Mouse (Mus musculus) megakaryocyte, embryonic 14.5 days (primary cell): ENCODE results near the gene Iqch. TPM values are rescaled to one million over a fixed set of nuclear protein-coding genes. Genes with fewer than 3 reads are reported as not detected.

Experiments
- H3K27me3 ChIP-seq: replicated peaks from 2 replicates; pipeline ENCODE3; 2012; ENCODE audit warnings: inconsistent platforms
- H3K36me3 ChIP-seq: replicated peaks from 2 replicates; pipeline ENCODE3; 2012; ENCODE audit warnings: low read length, inconsistent platforms, mixed read lengths
- H3K4me1 ChIP-seq: 2 replicates; pipeline ENCODE4 v1.6.1; 2012; ENCODE audit warnings: inconsistent platforms
- H3K4me3 ChIP-seq: replicated peaks from 2 replicates; pipeline ENCODE3; 2012; ENCODE audit warnings: moderate library complexity, mild to moderate bottlenecking, inconsistent platforms
- H3K9me3 ChIP-seq: 2 replicates; pipeline ENCODE4 v1.6.1; 2012; ENCODE audit warnings: inconsistent platforms
- FLI1 ChIP-seq: IDR thresholded peaks from 2 replicates; pipeline ENCODE4 v1.6.1; 2012; ENCODE audit warnings: low read length, inconsistent platforms, mixed read lengths
- GATA1 ChIP-seq: IDR thresholded peaks from 3 replicates; pipeline ENCODE4 v1.6.1; 2012; ENCODE audit warnings: mixed read lengths, low read length, inconsistent platforms, borderline replicate concordance
- polyA plus RNA-seq: library from polyadenylated mRNA; stranded (reverse); fragments of >175 nt; gene quantifications from 2 replicates; pipeline ENCODE4 v1.2.3, GENCODE M21; 2012; ENCODE audit warnings: low replicate concordance; ENCODE audit not compliant: insufficient read depth

Gene Iqch
- polyA plus RNA-seq, 1 experiment: not detected

GRCm38 (mm10) chr9:63613569-63613968 is 11.3 kb upstream of the Iqch start:
- TF ChIP-seq FLI1 (no peak), GATA1 (no peak)
- Histone ChIP-seq H3K27me3 (no peaks in the 10 kb centered on the region), H3K9me3 (no peaks in the 10 kb centered on the region), H3K4me1 (peaks cover 71% of the 10 kb centered on the region), H3K36me3 (peaks cover 65% of the 10 kb centered on the region), H3K4me3 (peak overlapping the region; percentile 46)

GRCm38 (mm10) chr9:63612565-63613515 is 10.5 kb upstream of the Iqch start:
- H3K9me3 ChIP-seq: no peaks in the 10 kb centered on the region
- peak overlapping the region; percentile 81 for H3K4me3 ChIP-seq
- peaks cover 65% of the 10 kb centered on the region for H3K36me3 ChIP-seq
- TF ChIP-seq FLI1 (no peak), GATA1 (no peak)
- peaks cover 78% of the 10 kb centered on the region for H3K4me1 ChIP-seq
- H3K27me3 ChIP-seq: no peaks in the 10 kb centered on the region

GRCm38 (mm10) chr9:63611967-63612366 is 9.7 kb upstream of the Iqch start:
- Histone ChIP-seq H3K27me3 (no peaks in the 10 kb centered on the region), H3K9me3 (no peaks in the 10 kb centered on the region), H3K36me3 (peaks cover 61% of the 10 kb centered on the region), H3K4me1 (peaks cover 85% of the 10 kb centered on the region), H3K4me3 (peak overlapping the region; percentile 81)
- TF ChIP-seq FLI1: no peak
- no peak for TF ChIP-seq GATA1

- Histone ChIP-seq H3K27me3 (no peaks in the 10 kb centered on the region), H3K9me3 (no peaks in the 10 kb centered on the region), H3K4me1 (peaks cover 95% of the 10 kb centered on the region), H3K4me3 (peak overlapping the region; percentile 88), H3K36me3 (peaks cover 56% of the 10 kb centered on the region)
- TF ChIP-seq GATA1 (no peak), FLI1 (no peak)
Measured at GRCm38 (mm10) chr9:63610841-63611366, 8.6 kb upstream of the Iqch start.

- H3K4me3 ChIP-seq: peak overlapping the region; percentile 88
- no peak for TF ChIP-seq GATA1
- TF ChIP-seq FLI1: no peak
- peaks cover 95% of the 10 kb centered on the region for H3K4me1 ChIP-seq
- H3K9me3 ChIP-seq: no peaks in the 10 kb centered on the region
- H3K27me3 ChIP-seq: no peaks in the 10 kb centered on the region
- peaks cover 59% of the 10 kb centered on the region for H3K36me3 ChIP-seq
Measured at GRCm38 (mm10) chr9:63610231-63610630, 7.9 kb upstream of the Iqch start.

- no peaks in the 10 kb centered on the region for H3K9me3 ChIP-seq
- no peak for TF ChIP-seq GATA1
- TF ChIP-seq FLI1: no peak
- H3K36me3 ChIP-seq: peaks cover 56% of the 10 kb centered on the region
- no peaks in the 10 kb centered on the region for H3K27me3 ChIP-seq
- H3K4me3 ChIP-seq: peak overlapping the region; percentile 74
- H3K4me1 ChIP-seq: peaks cover 95% of the 10 kb centered on the region
Measured at GRCm38 (mm10) chr9:63609776-63610175, 7.5 kb upstream of the Iqch start.

GRCm38 (mm10) chr9:63609246-63609645 is 7.0 kb upstream of the Iqch start:
- TF ChIP-seq GATA1: no peak
- TF ChIP-seq FLI1: no peak
- Histone ChIP-seq H3K36me3 (peaks cover 52% of the 10 kb centered on the region), H3K27me3 (no peaks in the 10 kb centered on the region), H3K4me1 (peaks cover 95% of the 10 kb centered on the region), H3K4me3 (no peak overlapping the region), H3K9me3 (no peaks in the 10 kb centered on the region)

GRCm38 (mm10) chr9:63608006-63608405 is 5.7 kb upstream of the Iqch start:
- TF ChIP-seq FLI1 (no peak), GATA1 (no peak)

GRCm38 (mm10) chr9:63606594-63606993 is 4.3 kb upstream of the Iqch start:
- Histone ChIP-seq H3K4me1 (peaks cover 85% of the 10 kb centered on the region), H3K36me3 (peaks cover 35% of the 10 kb centered on the region), H3K27me3 (no peaks in the 10 kb centered on the region), H3K9me3 (no peaks in the 10 kb centered on the region), H3K4me3 (no peak overlapping the region)
- no peak for TF ChIP-seq GATA1
- no peak for TF ChIP-seq FLI1

More at GRCm38 (mm10) chr9:63608006-63608405, 5.7 kb upstream of the Iqch start:
- Histone ChIP-seq H3K4me3 (no peak overlapping the region), H3K9me3 (no peaks in the 10 kb centered on the region), H3K27me3 (no peaks in the 10 kb centered on the region), H3K4me1 (peaks cover 93% of the 10 kb centered on the region), H3K36me3 (peaks cover 45% of the 10 kb centered on the region)

GRCm38 (mm10) chr9:63603849-63604248 is 1.6 kb upstream of the Iqch start:
- peak overlapping the region; percentile 97 for H3K4me3 ChIP-seq
- H3K36me3 ChIP-seq: peaks cover 22% of the 10 kb centered on the region
- no peaks in the 10 kb centered on the region for H3K27me3 ChIP-seq
- H3K9me3 ChIP-seq: no peaks in the 10 kb centered on the region
- H3K4me1 ChIP-seq: peaks cover 61% of the 10 kb centered on the region
- TF ChIP-seq GATA1 (no peak), FLI1 (no peak)
